21 mouse cellular contexts compared by ENCODE assay signal in genomic region chr17:30236611-30237010, GRCm38 (mm10).
DNase-seq lines count a peak whose midpoint lies in the region; ATAC-seq and TF ChIP-seq lines count a peak whose summit lies in the region.
"Had no signal": no experiment of that assay in that cellular context is flagged by ENCODE, and none has a peak within 500 bp of the region (broad histone marks: within the 10 kb centered on the region; RNA-seq: fewer than 3 reads in every experiment).

No protein-coding gene starts in this region.

- H3K4me2 ChIP-seq in hindbrain, embryonic 13.5 days: no peak overlapping the region
- H3K4me2 ChIP-seq: embryonic facial prominence, embryonic 15.5 days; heart, embryonic 15.5 days; liver, embryonic 15.5 days had no signal

- no peak overlapping the region for H3K9ac ChIP-seq in hindbrain, embryonic 13.5 days
- H3K9ac ChIP-seq: embryonic facial prominence, embryonic 15.5 days; heart, embryonic 15.5 days; liver, embryonic 15.5 days had no signal

- H3K9me3 ChIP-seq in embryonic facial prominence, embryonic 10.5 days: no peaks in the 10 kb centered on the region
- no peaks in the 10 kb centered on the region for H3K9me3 ChIP-seq in hindbrain, embryonic 13.5 days
- H3K9me3 ChIP-seq: embryonic facial prominence, embryonic 15.5 days; heart, embryonic 15.5 days; liver, embryonic 15.5 days had no signal

- peaks cover 39% of the 10 kb centered on the region for H3K4me1 ChIP-seq in embryonic facial prominence, embryonic 10.5 days
- peaks cover 59% of the 10 kb centered on the region for H3K4me1 ChIP-seq in hindbrain, embryonic 13.5 days (replicated peaks)
- H3K4me1 ChIP-seq: liver, embryonic 15.5 days had no signal

- DNase-seq in layer of hippocampus, adult 2 months (ENCODE audit: low spot score in 2 of 2): no peak
- no peak for DNase-seq in layer of hippocampus, postnatal 36 days
- no peak for DNase-seq in embryonic facial prominence, embryonic 10.5 days (ENCODE audit: low spot score)
- DNase-seq in retina, embryonic 14.5 days (ENCODE audit: low spot score): peak; percentile 37
- DNase-seq in kidney, adult 18-20 months: no peak
- DNase-seq in gastrocnemius, adult 18-20 months (ENCODE audit: low spot score): no peak
- DNase-seq: adrenal gland, adult 8-10 months; cerebellum, adult 2 months; gastrocnemius, postnatal 10 days; heart, adult 18-20 months; kidney, adult 8-10 months; kidney, postnatal 25 days; layer of hippocampus, adult 9-11 months; right cerebral cortex, postnatal 25 days; thymus, postnatal 36 days had no signal

- H3K4me3 ChIP-seq in layer of hippocampus, adult 2 months: no peak overlapping the region
- H3K4me3 ChIP-seq in embryonic facial prominence, embryonic 10.5 days: no peak overlapping the region
- no peak overlapping the region for H3K4me3 ChIP-seq in hindbrain, embryonic 13.5 days
- H3K4me3 ChIP-seq: embryonic facial prominence, embryonic 15.5 days; heart, embryonic 15.5 days; liver, embryonic 15.5 days; megakaryocyte, embryonic 14.5 days; myocyte had no signal

- ATAC-seq in hindbrain, embryonic 13.5 days (ENCODE audit: low FRiP score): peak; percentile 29; the same call in 1 of the 2 replicates

- no peaks in the 10 kb centered on the region for H3K36me3 ChIP-seq in embryonic facial prominence, embryonic 10.5 days (replicated peaks)
- H3K36me3 ChIP-seq in hindbrain, embryonic 13.5 days: no peaks in the 10 kb centered on the region
- H3K36me3 ChIP-seq: embryonic facial prominence, embryonic 15.5 days; heart, embryonic 15.5 days; liver, embryonic 15.5 days had no signal

- WGBS in embryonic facial prominence, embryonic 10.5 days: 62% methylated on average over 6 of the region's 6 CpGs
- 50% methylated on average over 6 of the region's 6 CpGs for WGBS in hindbrain, embryonic 13.5 days

- no peak for TF ChIP-seq CTCF in layer of hippocampus, adult 2 months (conservative IDR thresholded peaks at IDR 0.05)

- H3K27ac ChIP-seq in layer of hippocampus, adult 2 months: peak overlapping the region; percentile 8; the same call in 1 of the 2 replicates
- 0 out of 2 replicates have a peak overlapping the region, but pooled peaks have one; percentile 25 for H3K27ac ChIP-seq in embryonic facial prominence, embryonic 10.5 days (replicated peaks)
- peak overlapping the region; percentile 52 for H3K27ac ChIP-seq in hindbrain, embryonic 13.5 days
- H3K27ac ChIP-seq: embryonic facial prominence, embryonic 15.5 days; heart, embryonic 15.5 days; liver, embryonic 15.5 days had no signal

- no peaks in the 10 kb centered on the region for H3K27me3 ChIP-seq in embryonic facial prominence, embryonic 10.5 days (replicated peaks; ENCODE audit: low read depth, poor library complexity, severe bottlenecking)
- no peaks in the 10 kb centered on the region for H3K27me3 ChIP-seq in hindbrain, embryonic 13.5 days
- H3K27me3 ChIP-seq: embryonic facial prominence, embryonic 15.5 days; heart, embryonic 15.5 days; liver, embryonic 15.5 days; megakaryocyte, embryonic 14.5 days had no signal
